Mouse (Mus musculus) kidney, embryonic 16.5 days (tissue): ENCODE measurements around the gene Rundc1. TPM values are rescaled to one million over a fixed set of nuclear protein-coding genes. Genes with fewer than 3 reads are reported as not detected.

Source experiments
- ATAC-seq: fragments of 200-750 bp; cut with Nextera tagmentation; 2 replicates; pipeline ENCODE4 v1.8.0; 2017; ENCODE audit warnings: moderate TSS enrichment; ENCODE audit not compliant: low FRiP score, low TSS enrichment
- H3K27ac ChIP-seq: fragments of 300-500 bp; sonication (generic); 2 replicates; pipeline ENCODE4 v1.5.1; 2014; ENCODE audit warnings: low read length
- H3K27me3 ChIP-seq: fragments of 300-500 bp; sonication (generic); 2 replicates; pipeline ENCODE4 v1.6.1; 2014; ENCODE audit warnings: low read length, control low read depth, mixed read lengths; ENCODE audit not compliant: insufficient read depth
- H3K36me3 ChIP-seq: fragments of 300-500 bp; sonication (generic); 2 replicates; pipeline ENCODE4 v1.6.1; 2014; ENCODE audit warnings: low read length, control low read depth, mixed read lengths; ENCODE audit not compliant: insufficient read depth
- H3K4me1 ChIP-seq: fragments of 300-500 bp; sonication (generic); 2 replicates; pipeline ENCODE4 v1.6.1; 2014; ENCODE audit warnings: low read length, control low read depth, mixed read lengths; ENCODE audit not compliant: insufficient read depth
- H3K4me2 ChIP-seq: fragments of 300-500 bp; sonication (generic); replicated peaks from 2 replicates; pipeline ENCODE4 v1.6.1; 2014; ENCODE audit warnings: low read depth, low read length
- H3K4me3 ChIP-seq: fragments of 300-500 bp; sonication (generic); 2 replicates; pipeline ENCODE4 v1.5.1; 2014; ENCODE audit warnings: mild to moderate bottlenecking, low read length
- H3K9ac ChIP-seq: fragments of 300-500 bp; sonication (generic); replicated peaks from 2 replicates; pipeline ENCODE4 v1.6.1; 2014; ENCODE audit warnings: low read length
- H3K9me3 ChIP-seq: fragments of 300-500 bp; sonication (generic); 2 replicates; pipeline ENCODE4 v1.6.1; 2016; ENCODE audit warnings: low read length, control low read depth
- WGBS: fragments of 180-500 bp; shearing (Covaris S2); extraction: QIAGEN DNeasy Blood & Tissue Kit; methylation state at CpG from one replicate; pipeline ENCODE4 v1.1.7; 2014; 5-methylcytosine and 5-hydroxymethylcytosine counted together
- polyA plus RNA-seq: library from polyadenylated mRNA; unstranded; fragments of >200 nt; fragmentation: Nextera tagmentation; extraction: Ambion mirVana; gene quantifications from 2 replicates; pipeline ENCODE4 v1.2.1, GENCODE M21; 2015

Gene Rundc1
- polyA plus RNA-seq, 1 experiment from 2014 or later: 23.8 TPM

DNA sequence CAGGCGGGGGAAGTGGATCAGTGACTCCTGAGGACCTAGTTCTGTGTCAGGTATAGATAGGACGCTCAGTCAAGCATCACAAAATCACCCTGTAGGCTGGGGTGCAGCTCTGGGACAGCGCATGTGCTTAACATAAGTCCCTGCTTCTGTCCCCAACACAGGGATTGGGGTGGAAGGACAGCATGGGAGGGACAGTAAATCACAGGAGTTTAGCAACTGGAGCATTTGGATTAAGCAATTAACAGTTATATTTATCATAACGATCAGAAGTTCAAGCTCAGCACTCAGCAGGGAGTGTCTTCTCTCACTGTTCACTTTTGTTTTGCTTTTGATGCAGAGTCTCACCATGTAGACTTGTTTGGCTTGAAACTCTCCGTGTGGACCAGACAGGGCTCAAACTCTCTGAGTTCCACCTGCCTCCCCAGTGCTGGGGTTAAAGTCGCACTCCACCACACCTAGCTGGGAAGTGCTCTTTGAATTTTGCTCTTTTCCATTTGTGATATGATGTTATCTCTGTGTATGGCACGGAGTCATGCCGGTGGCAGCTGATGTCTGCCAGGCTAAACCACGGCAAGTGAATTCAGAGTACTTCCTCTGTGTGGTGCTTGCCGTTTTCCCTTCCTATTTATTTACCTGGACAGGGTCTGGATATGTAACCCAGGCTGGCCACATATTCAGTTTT lies 27.3 kb downstream of the Rundc1 start:
- no peaks in the 10 kb centered on the region for H3K9me3 ChIP-seq
- H3K4me3 ChIP-seq: no peak overlapping the region
- H3K36me3 ChIP-seq: peaks cover 2% of the 10 kb centered on the region; the same call in 1 of the 2 replicates
- no peak for ATAC-seq
- H3K27ac ChIP-seq: no peak overlapping the region
- no peak overlapping the region for H3K9ac ChIP-seq
- 67% methylated on average over 10 of the region's 10 CpGs for WGBS
- H3K4me2 ChIP-seq: no peak overlapping the region
- peaks cover 14% of the 10 kb centered on the region; the same call in 1 of the 2 replicates for H3K4me1 ChIP-seq
- no peaks in the 10 kb centered on the region for H3K27me3 ChIP-seq

DNA sequence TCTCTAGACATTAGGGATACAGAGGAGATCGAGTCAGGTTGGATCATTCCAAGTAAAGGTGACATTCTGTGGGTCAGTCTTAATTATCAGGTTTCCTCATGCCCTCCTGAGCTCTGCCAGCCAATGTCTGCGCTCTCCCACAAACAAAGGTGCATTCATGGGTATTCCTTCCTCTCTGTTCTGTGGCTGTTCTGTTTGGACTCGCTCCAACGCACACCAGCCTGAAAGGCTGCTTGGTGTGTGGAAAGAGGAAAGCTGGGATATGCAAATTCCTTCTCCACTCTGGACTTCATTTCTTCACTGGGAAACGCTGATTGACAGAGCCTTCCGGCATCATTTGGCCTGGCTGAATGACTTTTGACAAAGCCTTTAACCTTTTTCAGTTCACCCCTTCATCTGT lies 29.8 kb downstream of the Rundc1 start:
- WGBS: 47% methylated on average over 6 of the region's 6 CpGs
- H3K9ac ChIP-seq: no peak overlapping the region
- peaks cover 14% of the 10 kb centered on the region for H3K4me1 ChIP-seq
- no peaks in the 10 kb centered on the region for H3K27me3 ChIP-seq
- H3K4me3 ChIP-seq: no peak overlapping the region
- H3K4me2 ChIP-seq: no peak overlapping the region
- H3K27ac ChIP-seq: peak overlapping the region; percentile 57
- H3K9me3 ChIP-seq: no peaks in the 10 kb centered on the region
- ATAC-seq: peak; percentile 29; the same call in 1 of the 2 replicates
- peaks cover 13% of the 10 kb centered on the region for H3K36me3 ChIP-seq

DNA sequence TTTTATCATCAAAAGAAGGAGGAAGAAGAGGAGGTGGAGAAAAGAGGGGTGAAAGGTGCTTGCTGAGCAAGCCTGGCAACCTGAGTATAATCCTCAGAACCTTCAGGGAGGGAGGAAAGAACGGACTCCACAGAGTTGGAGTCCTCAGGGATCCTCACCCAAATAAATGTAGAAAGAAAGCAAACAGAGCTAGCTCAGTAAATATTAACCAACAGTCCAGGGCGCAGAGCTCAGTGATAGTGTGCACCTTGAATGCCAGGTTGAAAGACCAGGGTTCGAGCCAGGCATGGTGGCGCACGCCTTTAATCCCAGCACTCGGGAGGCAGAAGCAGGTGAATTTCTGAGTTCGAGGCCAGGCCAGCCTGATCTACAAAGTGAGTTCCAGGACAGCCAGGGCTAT lies 30.7 kb downstream of the Rundc1 start:
- Histone ChIP-seq H3K27ac (peak overlapping the region; percentile 57; the same call in 1 of the 2 replicates), H3K4me1 (peaks cover 18% of the 10 kb centered on the region), H3K27me3 (no peaks in the 10 kb centered on the region), H3K4me3 (no peak overlapping the region), H3K9ac (no peak overlapping the region), H3K9me3 (no peaks in the 10 kb centered on the region), H3K36me3 (peaks cover 18% of the 10 kb centered on the region), H3K4me2 (no peak overlapping the region)
- no peak for ATAC-seq
- 82% methylated on average over 7 of the region's 7 CpGs for WGBS

DNA sequence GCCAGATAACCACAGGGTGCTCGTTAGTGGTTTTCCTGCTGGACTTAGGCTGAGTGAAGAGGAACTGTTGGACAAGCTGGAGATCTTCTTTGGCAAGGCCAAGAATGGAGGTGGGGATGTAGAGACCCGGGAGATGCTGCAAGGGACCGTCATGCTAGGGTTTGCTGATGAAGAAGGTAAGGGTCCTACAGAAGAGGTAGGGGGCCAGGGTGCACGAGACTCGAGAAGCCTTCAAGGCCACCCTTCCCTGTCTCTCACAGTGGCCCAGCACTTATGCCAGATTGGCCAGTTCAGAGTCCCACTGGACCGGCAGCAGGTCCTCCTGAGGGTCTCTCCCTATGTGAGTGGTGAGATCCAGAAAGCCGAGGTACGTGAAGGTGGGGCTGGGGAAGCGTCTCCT lies 32.7 kb downstream of the Rundc1 start:
- H3K36me3 ChIP-seq: peaks cover 23% of the 10 kb centered on the region
- no peak overlapping the region for H3K9ac ChIP-seq
- WGBS: 91% methylated on average over 9 of the region's 9 CpGs
- H3K27ac ChIP-seq: no peak overlapping the region
- H3K4me1 ChIP-seq: peaks cover 25% of the 10 kb centered on the region
- ATAC-seq: no peak
- H3K27me3 ChIP-seq: no peaks in the 10 kb centered on the region
- no peak overlapping the region for H3K4me3 ChIP-seq
- H3K9me3 ChIP-seq: no peaks in the 10 kb centered on the region
- H3K4me2 ChIP-seq: no peak overlapping the region

DNA sequence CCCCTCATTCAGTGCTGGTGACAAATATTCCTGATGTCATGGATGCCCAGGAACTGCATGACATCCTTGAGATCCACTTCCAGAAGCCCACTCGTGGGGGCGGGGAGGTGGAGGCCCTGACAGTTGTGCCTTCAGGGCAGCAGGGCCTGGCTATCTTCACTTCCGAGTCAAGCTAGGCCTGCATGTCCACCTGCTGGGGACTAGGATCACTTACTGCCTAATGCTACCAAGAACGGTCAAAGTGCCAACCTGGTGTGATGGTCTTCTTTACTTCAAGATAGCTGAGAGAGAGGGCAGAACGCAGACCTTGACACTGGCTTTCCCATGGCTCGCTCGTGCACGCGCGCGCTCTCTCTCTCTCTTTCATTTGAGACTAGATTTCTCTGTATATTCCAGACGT lies 33.3 kb downstream of the Rundc1 start:
- Histone ChIP-seq H3K9ac (no peak overlapping the region), H3K9me3 (no peaks in the 10 kb centered on the region), H3K27me3 (no peaks in the 10 kb centered on the region), H3K4me2 (no peak overlapping the region), H3K27ac (no peak overlapping the region), H3K4me1 (peaks cover 31% of the 10 kb centered on the region), H3K36me3 (peaks cover 23% of the 10 kb centered on the region), H3K4me3 (no peak overlapping the region)
- 88% methylated on average over 12 of the region's 12 CpGs for WGBS
- ATAC-seq: no peak

DNA sequence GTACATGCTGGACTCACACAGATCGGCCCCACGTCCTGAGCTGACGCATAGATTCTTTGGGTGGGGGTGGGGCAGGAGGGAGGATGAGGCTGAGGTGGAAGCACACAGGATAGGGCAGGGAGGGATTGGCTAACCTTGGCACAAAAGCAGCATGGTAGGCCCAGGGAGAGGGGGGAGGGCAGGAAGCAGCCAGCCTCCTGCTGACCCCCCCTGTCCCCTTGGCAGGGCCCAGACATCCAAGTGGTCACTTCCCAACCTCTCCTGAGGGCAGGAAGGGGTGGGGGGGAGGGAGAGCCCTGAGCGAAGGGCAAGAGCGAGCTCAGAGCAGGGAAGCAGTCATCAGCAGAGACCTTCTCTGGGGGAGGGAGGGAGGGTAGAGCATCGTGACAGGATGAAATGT lies 34.8 kb downstream of the Rundc1 start:
- no peak overlapping the region for H3K4me2 ChIP-seq
- H3K36me3 ChIP-seq: peaks cover 23% of the 10 kb centered on the region
- H3K9me3 ChIP-seq: no peaks in the 10 kb centered on the region
- WGBS: 31% methylated on average over 6 of the region's 6 CpGs
- no peaks in the 10 kb centered on the region for H3K27me3 ChIP-seq
- ATAC-seq: peak; percentile 10; the same call in 1 of the 2 replicates
- H3K4me3 ChIP-seq: no peak overlapping the region
- no peak overlapping the region for H3K9ac ChIP-seq
- no peak overlapping the region for H3K27ac ChIP-seq
- peaks cover 40% of the 10 kb centered on the region for H3K4me1 ChIP-seq

DNA sequence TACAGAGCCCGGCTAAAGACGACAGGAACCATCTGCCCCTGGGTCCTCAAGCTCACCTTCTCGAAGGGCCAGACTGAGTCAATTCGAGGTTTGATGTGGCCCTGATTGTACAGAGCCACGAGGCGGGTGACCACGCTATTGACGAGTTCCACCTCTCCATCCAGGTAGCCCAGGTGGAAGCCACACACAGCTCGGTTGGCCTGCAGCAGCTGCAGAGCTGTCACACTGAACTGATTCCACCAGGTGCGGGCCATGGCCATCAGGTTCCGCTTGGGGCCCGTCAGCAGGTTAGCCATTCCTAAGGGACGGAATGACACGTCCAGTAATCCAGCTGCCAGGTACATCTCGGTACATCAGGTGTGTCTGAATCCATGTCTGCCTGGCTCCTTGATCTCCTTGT lies 35.4 kb downstream of the Rundc1 start:
- Histone ChIP-seq H3K4me1 (peaks cover 38% of the 10 kb centered on the region), H3K9me3 (no peaks in the 10 kb centered on the region), H3K4me3 (no peak overlapping the region), H3K27ac (no peak overlapping the region), H3K9ac (no peak overlapping the region), H3K4me2 (no peak overlapping the region), H3K36me3 (peaks cover 23% of the 10 kb centered on the region), H3K27me3 (no peaks in the 10 kb centered on the region)
- WGBS: 74% methylated on average over 15 of the region's 15 CpGs
- no peak for ATAC-seq

DNA sequence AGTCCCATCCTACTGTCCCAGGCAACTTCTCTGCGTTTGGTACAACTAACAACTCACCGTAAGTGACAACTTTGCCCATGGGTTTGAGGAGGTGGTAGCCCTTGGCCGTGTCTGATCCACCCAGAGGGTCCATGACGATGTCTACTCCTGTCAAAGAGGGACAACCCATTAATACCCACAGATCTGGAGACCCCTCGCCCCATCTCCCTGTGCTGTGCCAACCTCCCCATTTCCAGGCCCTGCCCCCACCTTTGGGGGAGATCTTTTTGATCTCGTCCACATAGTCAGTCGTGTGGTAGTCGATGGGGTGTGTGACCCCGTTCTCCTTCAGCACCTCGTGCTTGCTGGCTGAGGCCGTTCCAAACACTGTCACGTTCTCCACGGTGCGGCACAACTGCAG lies 37.3 kb downstream of the Rundc1 start:
- H3K27ac ChIP-seq: no peak overlapping the region

DNA sequence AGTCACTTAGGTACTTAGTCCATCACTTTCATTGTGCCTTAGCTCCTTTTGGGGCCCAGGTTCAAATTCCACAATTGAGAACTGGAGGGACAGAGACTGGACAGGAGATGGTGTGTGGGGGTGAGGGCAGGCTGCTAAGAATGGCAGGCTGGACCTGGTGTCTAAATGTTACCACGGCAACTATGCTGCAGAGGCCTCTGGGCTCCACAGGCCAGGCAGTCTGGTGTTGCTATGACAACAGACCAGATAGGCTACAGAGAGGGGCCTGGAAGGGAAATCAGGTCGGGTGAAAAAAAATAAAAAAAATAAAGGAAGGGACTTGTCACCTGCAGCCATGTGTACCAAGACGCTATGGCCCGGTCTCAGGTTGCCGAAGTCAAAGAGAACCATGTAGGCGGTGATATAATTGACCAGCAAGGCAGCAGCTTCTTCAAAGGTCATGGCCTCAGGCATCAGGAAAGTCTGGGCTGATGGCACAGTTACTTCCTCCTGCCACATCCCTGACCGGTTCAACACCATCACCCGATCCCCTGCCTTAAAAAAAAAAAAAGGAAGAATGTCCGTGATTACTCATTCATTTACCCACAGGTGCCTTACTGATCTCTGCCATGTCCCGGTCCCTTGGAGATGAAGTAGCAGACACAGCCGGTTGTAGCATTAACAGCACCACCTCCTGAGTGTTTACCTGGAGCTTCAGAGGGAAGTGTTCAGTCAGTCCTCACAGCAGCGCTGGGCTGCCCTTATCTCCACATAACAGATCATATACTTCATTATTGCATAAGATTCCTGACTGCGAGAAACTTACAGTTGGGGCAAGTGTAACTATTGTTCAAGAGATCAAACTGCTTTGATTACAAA lies 37.9 kb downstream of the Rundc1 start:
- Histone ChIP-seq H3K4me1 (peaks cover 48% of the 10 kb centered on the region), H3K4me3 (no peak overlapping the region), H3K27ac (no peak overlapping the region), H3K36me3 (peaks cover 15% of the 10 kb centered on the region; the same call in 1 of the 2 replicates), H3K27me3 (no peaks in the 10 kb centered on the region), H3K4me2 (no peak overlapping the region), H3K9ac (no peak overlapping the region), H3K9me3 (no peaks in the 10 kb centered on the region)
- WGBS: 28% methylated on average over 13 of the region's 13 CpGs
- no peak for ATAC-seq

More for the DNA sequence above, 37.3 kb downstream of the Rundc1 start:
- Histone ChIP-seq H3K36me3 (peaks cover 21% of the 10 kb centered on the region; the same call in 1 of the 2 replicates), H3K9ac (no peak overlapping the region), H3K4me1 (peaks cover 45% of the 10 kb centered on the region), H3K4me3 (no peak overlapping the region), H3K9me3 (no peaks in the 10 kb centered on the region), H3K4me2 (no peak overlapping the region), H3K27me3 (no peaks in the 10 kb centered on the region)
- ATAC-seq: no peak
- WGBS: 74% methylated on average over 14 of the region's 14 CpGs
